Mouse (Mus musculus) myocyte (in vitro differentiated cells): ENCODE results near the gene Uap1. TPM values are rescaled to one million over a fixed set of nuclear protein-coding genes. Genes with fewer than 3 reads are reported as not detected.

Source experiments
- H3K27me3 ChIP-seq: one replicate; pipeline ENCODE4 v1.6.1; 2011; ENCODE audit not compliant: control insufficient read depth, insufficient read depth, insufficient read length
- H3K36me3 ChIP-seq: one replicate; pipeline ENCODE4 v1.6.1; 2011; ENCODE audit not compliant: control insufficient read depth, insufficient read depth
- H3K4me2 ChIP-seq: one replicate; pipeline ENCODE4 v1.6.1; 2011; ENCODE audit warnings: low read depth, control low read depth
- H3K4me3 ChIP-seq: one replicate; pipeline ENCODE4 v1.5.1; 2011; ENCODE audit warnings: mild to moderate bottlenecking, control low read depth, moderate library complexity
- H3K79me2 ChIP-seq: one replicate; pipeline ENCODE4 v1.6.1; 2011; ENCODE audit not compliant: control insufficient read depth, insufficient read depth
- H3ac ChIP-seq: one replicate; pipeline ENCODE4 v1.6.1; 2011; ENCODE audit not compliant: control insufficient read depth, insufficient read length
- CEBPB ChIP-seq: IDR thresholded peaks from 2 replicates; pipeline ENCODE4 v1.6.1; 2011; ENCODE audit warnings: mild to moderate bottlenecking, moderate library complexity; ENCODE audit not compliant: poor library complexity, insufficient read depth, severe bottlenecking
- E2F4 ChIP-seq: IDR thresholded peaks from one replicate; pipeline ENCODE4 v1.6.1; 2011; ENCODE audit warnings: mild to moderate bottlenecking, control low read depth, moderate library complexity; ENCODE audit not compliant: insufficient read depth
- MAX ChIP-seq: IDR thresholded peaks from one replicate; pipeline ENCODE4 v1.6.1; 2011; ENCODE audit warnings: low read depth, mild to moderate bottlenecking, control low read depth
- MYOD1 ChIP-seq, 3 experiments: IDR thresholded peaks; one replicate each; pipeline ENCODE4 v1.6.1; 2011; ENCODE audit warnings: control low read depth in 2 of 3, low read depth in 2 of 3, mild to moderate bottlenecking in 2 of 3, moderate library complexity in 1 of 3; ENCODE audit not compliant: insufficient read length in 2 of 3, control insufficient read depth in 1 of 3
- MYOG ChIP-seq, 3 experiments: IDR thresholded peaks; one replicate each; pipeline ENCODE4 v1.6.1; 2011; ENCODE audit warnings: control low read depth in 2 of 3, low read depth in 2 of 3, mild to moderate bottlenecking in 2 of 3; ENCODE audit not compliant: insufficient read length in 2 of 3, control insufficient read depth in 1 of 3, insufficient read depth in 1 of 3
- POLR2A ChIP-seq: IDR thresholded peaks from one replicate; pipeline ENCODE4 v1.6.1; 2011; ENCODE audit warnings: low read depth, mild to moderate bottlenecking, control low read depth, moderate library complexity; ENCODE audit not compliant: insufficient read length
- POLR2AphosphoS2 ChIP-seq: IDR thresholded peaks from one replicate; pipeline ENCODE4 v1.6.1; 2011; ENCODE audit warnings: low read depth, control low read depth; ENCODE audit not compliant: insufficient read length
- REST ChIP-seq: IDR thresholded peaks from one replicate; pipeline ENCODE4 v1.6.1; 2011; ENCODE audit warnings: mild to moderate bottlenecking, control low read depth, moderate library complexity; ENCODE audit not compliant: insufficient read depth, insufficient read length
- SRF ChIP-seq: IDR thresholded peaks from one replicate; pipeline ENCODE4 v1.6.1; 2011; ENCODE audit warnings: low read depth; ENCODE audit not compliant: control insufficient read depth, insufficient read length
- TCF12 ChIP-seq: IDR thresholded peaks from one replicate; pipeline ENCODE4 v1.6.1; 2011; ENCODE audit warnings: mild to moderate bottlenecking, control low read depth; ENCODE audit not compliant: poor library complexity, insufficient read depth, severe bottlenecking
- TCF3 ChIP-seq: IDR thresholded peaks from one replicate; pipeline ENCODE4 v1.6.1; 2011; ENCODE audit warnings: low read depth, control low read depth; ENCODE audit not compliant: insufficient read length
- USF1 ChIP-seq: IDR thresholded peaks from one replicate; pipeline ENCODE4 v1.6.1; 2011; ENCODE audit warnings: low read depth, mild to moderate bottlenecking, control low read depth, moderate library complexity
- polyA plus RNA-seq: library from polyadenylated mRNA; unstranded; fragments of >200 nt; fragmentation: generic; extraction: Trizol; gene quantifications from one replicate; pipeline ENCODE4 v1.2.1, GENCODE M21; 2012; ENCODE audit warnings: missing spikeins

Uap1 gene
- polyA plus RNA-seq, 1 experiment = 16.6 TPM

- Histone ChIP-seq H3K36me3 (peaks cover 28% of the 10 kb centered on the region), H3K4me2 (no peak overlapping the region), H3K4me3 (no peak overlapping the region), H3K79me2 (no peaks in the 10 kb centered on the region), H3K27me3 (no peaks in the 10 kb centered on the region), H3ac (no peak overlapping the region)
- TF ChIP-seq MYOD1 (IDR thresholded peaks at IDR 0.05; ENCODE audit: control insufficient read depth in 1 of 3, insufficient read length in 2 of 3, low read depth in 2 of 3) (no peak), SRF (no peak), USF1 (no peak), POLR2A (no peak), E2F4 (no peak), REST (no peak), POLR2AphosphoS2 (no peak), MAX (no peak), CEBPB (no peak), MYOG (IDR thresholded peaks at IDR 0.05; ENCODE audit: control insufficient read depth in 1 of 3, insufficient read depth in 1 of 3, insufficient read length in 2 of 3, low read depth in 2 of 3) (no peak), TCF12 (no peak), TCF3 (no peak)
These were observed 29.2 kb downstream of the Uap1 start for GRCm38 (mm10) chr1:170145606-170146005.

GRCm38 (mm10) chr1:170142256-170142871 lies 32.4 kb downstream of the Uap1 start:
- Histone ChIP-seq H3K36me3 (peaks cover 13% of the 10 kb centered on the region), H3K4me2 (no peak overlapping the region), H3K79me2 (no peaks in the 10 kb centered on the region), H3K4me3 (no peak overlapping the region), H3K27me3 (no peaks in the 10 kb centered on the region), H3ac (no peak overlapping the region)
- TF ChIP-seq USF1 (no peak), POLR2A (no peak), POLR2AphosphoS2 (no peak), E2F4 (no peak), TCF3 (no peak), SRF (no peak), TCF12 (no peak), REST (no peak), MAX (no peak)

GRCm38 (mm10) chr1:170141626-170142025 lies 33.1 kb downstream of the Uap1 start:
- Histone ChIP-seq H3K27me3 (no peaks in the 10 kb centered on the region), H3K79me2 (no peaks in the 10 kb centered on the region), H3ac (no peak overlapping the region), H3K4me2 (no peak overlapping the region), H3K4me3 (no peak overlapping the region), H3K36me3 (peaks cover 13% of the 10 kb centered on the region)
- TF ChIP-seq POLR2A = no peak
- no peak for TF ChIP-seq POLR2AphosphoS2
- TF ChIP-seq REST = no peak
- TF ChIP-seq TCF3 = no peak
- TF ChIP-seq TCF12 = no peak
- TF ChIP-seq SRF = no peak
- no peak for TF ChIP-seq CEBPB
- no peak for TF ChIP-seq E2F4
- TF ChIP-seq MAX = no peak
- TF ChIP-seq USF1 = no peak
- no peak for TF ChIP-seq MYOG (IDR thresholded peaks at IDR 0.05; ENCODE audit: control insufficient read depth in 1 of 3, insufficient read depth in 1 of 3, insufficient read length in 2 of 3, low read depth in 2 of 3)
- TF ChIP-seq MYOD1 (IDR thresholded peaks at IDR 0.05; ENCODE audit: control insufficient read depth in 1 of 3, insufficient read length in 2 of 3, low read depth in 2 of 3) = no peak

GRCm38 (mm10) chr1:170136351-170137009 lies 38.3 kb downstream of the Uap1 start:
- H3K36me3 ChIP-seq = no peaks in the 10 kb centered on the region
- TF ChIP-seq E2F4 = no peak
- no peak for TF ChIP-seq MYOD1 (IDR thresholded peaks at IDR 0.05; ENCODE audit: control insufficient read depth in 1 of 3, insufficient read length in 2 of 3, low read depth in 2 of 3)
- no peak for TF ChIP-seq TCF12
- no peak for TF ChIP-seq MAX
- no peak for TF ChIP-seq REST
- TF ChIP-seq SRF = no peak
- TF ChIP-seq TCF3 = no peak
- no peak for TF ChIP-seq POLR2AphosphoS2
- no peak for TF ChIP-seq MYOG (IDR thresholded peaks at IDR 0.05; ENCODE audit: control insufficient read depth in 1 of 3, insufficient read depth in 1 of 3, insufficient read length in 2 of 3, low read depth in 2 of 3)
- no peak for TF ChIP-seq USF1
- TF ChIP-seq POLR2A = no peak
- no peak for TF ChIP-seq CEBPB
- H3K4me3 ChIP-seq = no peak overlapping the region
- H3K27me3 ChIP-seq = no peaks in the 10 kb centered on the region
- H3K4me2 ChIP-seq = peak overlapping the region; percentile 49
- no peaks in the 10 kb centered on the region for H3K79me2 ChIP-seq
- H3ac ChIP-seq = no peak overlapping the region
